ENCODE assay signal across 7 mouse cellular contexts in genomic region chr17:47473434-47473974, GRCm38 (mm10). TPM values are rescaled to one million over a fixed set of nuclear protein-coding genes. Genes with fewer than 3 reads are reported as not detected.
DNase-seq lines count a peak whose midpoint lies in the region; TF ChIP-seq lines count a peak whose summit lies in the region.

No protein-coding gene starts in this region.

- intact Hi-C loops in gastrocnemius, postnatal 14 days (cut with DNase I; ENCODE audit: low total_unique reads), result no loop called here

- DNase-seq in layer of hippocampus, adult 2 months (ENCODE audit: low spot score in 2 of 2), result peak in 1 of 2 experiments; percentile 67
- DNase-seq in layer of hippocampus, adult 8-10 months (ENCODE audit: low spot score in 2 of 2), result no peak
- peak; percentile 62 to 68 for DNase-seq in CD8-positive naive resting alpha-beta T cell, adult 2 months (ENCODE audit: low read depth in 2 of 2, low spot score in 2 of 2)
- peak; percentile 63 for DNase-seq in R1 (ENCODE audit: low read depth, low spot score)
- DNase-seq in gastrocnemius, postnatal 14 days, result peak; percentile 38
- peak; percentile 73 for DNase-seq in lung, postnatal 14 days
- peak; percentile 77 for DNase-seq in testis, postnatal 10 days (ENCODE audit: low spot score)

- no peak overlapping the region for H3K4me3 ChIP-seq in layer of hippocampus, adult 2 months

- H3K27ac ChIP-seq in layer of hippocampus, adult 2 months, result no peak overlapping the region

- peak; percentile 93 for TF ChIP-seq CTCF in layer of hippocampus, adult 2 months (conservative IDR thresholded peaks at IDR 0.05)

RNA-seq across cellular contexts. Expression of gene Taf8, which starts 28.6 kb away (rescaled TPM):
- total RNA-seq in layer of hippocampus, adult 2 months (2021), result 10 to 100 TPM; 20.5 to 26.2 TPM
- total RNA-seq in layer of hippocampus, adult 8-10 months (2022), result 10 to 100 TPM; 18.4 to 25.0 (median 23.4) TPM
- total RNA-seq in gastrocnemius, postnatal 14 days (2021), result 10 to 100 TPM in 1 of 2 experiments, 1 to 10 TPM in 1; 9.5 to 10.2 TPM

RNA-seq across cellular contexts. Expression of gene Ccnd3, which starts 31.3 kb away (rescaled TPM):
- 10 to 100 TPM; 33.9 to 41.8 TPM for total RNA-seq in layer of hippocampus, adult 2 months (2021)
- total RNA-seq in layer of hippocampus, adult 8-10 months (2022), result 10 to 100 TPM; 38.4 to 45.2 (median 38.8) TPM
- total RNA-seq in gastrocnemius, postnatal 14 days (2021), result 10 to 100 TPM; 57.0 to 63.3 TPM

RNA-seq across cellular contexts. Expression of gene 1700001C19Rik, which starts 36.3 kb away (rescaled TPM):
- not detected for total RNA-seq in layer of hippocampus, adult 2 months (2021)
- under 1 TPM in 2 of 4 experiments, not detected in 2; 0.20 to 0.22 TPM for total RNA-seq in layer of hippocampus, adult 8-10 months (2022)
- total RNA-seq in gastrocnemius, postnatal 14 days (2021), result not detected

RNA-seq across cellular contexts. Expression of gene AI661453, which starts 37.1 kb away (rescaled TPM):
- total RNA-seq in layer of hippocampus, adult 2 months (2021), result under 1 TPM; 0.44 to 0.74 TPM
- total RNA-seq in layer of hippocampus, adult 8-10 months (2022), result under 1 TPM; 0.23 to 0.82 (median 0.66) TPM
- total RNA-seq in gastrocnemius, postnatal 14 days (2021), result under 1 TPM; 0.31 to 0.49 TPM

Comparison
In these comparisons a context has a peak if more than half of its experiments do, and no peak if none do; other contexts are left out.
1. DNase-seq: peak in CD8-positive naive resting alpha-beta T cell, adult 2 months (2 of 2), R1 (single experiment), gastrocnemius, postnatal 14 days (single experiment), lung, postnatal 14 days (single experiment) and testis, postnatal 10 days (single experiment); none in layer of hippocampus, adult 8-10 months (0 of 2).